Mouse (Mus musculus) CH12F3 (cell line): Measurements from ENCODE around the gene Tcam1.

Experiments
- in situ Hi-C: fragments of 300-500 bp; cut with MboI; formaldehyde crosslinking; loops from 2 replicates; pipeline ENCODE4 v1.14.3; 2020; ENCODE audit warnings: low sequenced_read_pairs

The Tcam1 gene

GRCm38 (mm10) chr11:106317801-106318200, 41.3 kb downstream of the Tcam1 start:
- in situ Hi-C loops: no loop called here

GRCm38 (mm10) chr11:106318406-106319366, 42.2 kb downstream of the Tcam1 start:
- in situ Hi-C loops: no loop called here

- in situ Hi-C loops: loop anchor here (5.0 kb wide), 1 partner anchor 67 kb away; no protein-coding TSS in a partner anchor
Measured at GRCm38 (mm10) chr11:106324858-106325257, 48.4 kb downstream of the Tcam1 start.

- in situ Hi-C loops: loop anchor here (5.0 kb wide), 1 partner anchor 67 kb away; no protein-coding TSS in a partner anchor
Measured at GRCm38 (mm10) chr11:106325566-106326206, 49.2 kb downstream of the Tcam1 start.

- in situ Hi-C loops: loop anchor here (5.0 kb wide), 1 partner anchor 66 kb away; no protein-coding TSS in a partner anchor
Measured at GRCm38 (mm10) chr11:106326475-106326874, 50.0 kb downstream of the Tcam1 start.

GRCm38 (mm10) chr11:106328521-106328920, 52.0 kb downstream of the Tcam1 start:
- in situ Hi-C loops: loop anchor here (5.0 kb wide), 1 partner anchor 64 kb away; no protein-coding TSS in a partner anchor

- in situ Hi-C loops: loop anchor here (5.0 kb wide), 1 partner anchor 63 kb away; no protein-coding TSS in a partner anchor
Measured at GRCm38 (mm10) chr11:106329128-106329527, 52.7 kb downstream of the Tcam1 start.

- in situ Hi-C loops: loop anchor here (5.0 kb wide), 1 partner anchor 63 kb away; no protein-coding TSS in a partner anchor
Measured at GRCm38 (mm10) chr11:106329682-106330081, 53.2 kb downstream of the Tcam1 start.

- in situ Hi-C loops: no loop called here
Measured at GRCm38 (mm10) chr11:106332458-106332857, 56.0 kb downstream of the Tcam1 start.

GRCm38 (mm10) chr11:106334066-106334465, 57.6 kb downstream of the Tcam1 start:
- in situ Hi-C loops: no loop called here

GRCm38 (mm10) chr11:106338029-106338428, 61.6 kb downstream of the Tcam1 start:
- in situ Hi-C loops: no loop called here
